Mouse (Mus musculus) megakaryocyte, adult 5-6 weeks (primary cell): ENCODE measurements around the gene Slc38a10. TPM values are rescaled to one million over a fixed set of nuclear protein-coding genes. Genes with fewer than 3 reads are reported as not detected.

Experiments used
- ATAC-seq: 2 replicates; pipeline ENCODE4 v1.8.0; 2016; ENCODE audit warnings: mild to moderate bottlenecking, inconsistent platforms; ENCODE audit not compliant: poor library complexity, severe bottlenecking
- total RNA-seq, 2 experiments: library from RNA; stranded (forward) in 1 of 2; stranded (reverse) in 1 of 2; fragments of 153-499, 151-499 nt in 1 of 2; fragments of 221-1000, 200-1000 nt in 1 of 2; gene quantifications; 2 replicates each; pipeline versions ENCODE4 v1.2.3 to v1.2.4; 2015 to 2017

Gene Slc38a10
- total RNA-seq, 2 experiments from 2014 or later = 27.7 to 32.6 TPM

- no peak for ATAC-seq
Measured at GRCm38 (mm10) chr11:120179374-120179773, 28.2 kb upstream of the Slc38a10 start.

DNA sequence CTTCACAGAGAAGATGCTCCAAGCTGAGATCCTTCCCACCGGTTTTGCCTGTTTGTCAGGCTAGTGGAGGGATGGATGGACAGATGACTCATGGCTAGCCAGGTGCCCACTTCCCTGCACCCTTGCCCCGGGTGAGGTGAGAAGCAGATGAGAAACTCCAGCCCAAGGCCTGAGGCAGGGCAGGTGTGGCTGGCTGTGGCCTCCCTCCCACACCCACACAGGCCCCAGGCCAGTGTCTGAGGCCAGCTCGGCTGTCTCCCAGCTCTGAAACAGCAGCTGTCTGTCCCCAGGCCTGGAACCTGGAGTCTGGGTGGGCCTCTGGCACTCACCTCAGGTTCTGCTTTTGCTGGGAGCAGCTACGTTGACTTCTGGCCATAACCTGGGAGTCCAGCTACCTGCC, 24.8 kb upstream of the Slc38a10 start:
- no peak for ATAC-seq

GRCm38 (mm10) chr11:120173213-120173612, 22.1 kb upstream of the Slc38a10 start:
- no peak for ATAC-seq

GRCm38 (mm10) chr11:120171168-120171567, 20.0 kb upstream of the Slc38a10 start:
- ATAC-seq = no peak

DNA sequence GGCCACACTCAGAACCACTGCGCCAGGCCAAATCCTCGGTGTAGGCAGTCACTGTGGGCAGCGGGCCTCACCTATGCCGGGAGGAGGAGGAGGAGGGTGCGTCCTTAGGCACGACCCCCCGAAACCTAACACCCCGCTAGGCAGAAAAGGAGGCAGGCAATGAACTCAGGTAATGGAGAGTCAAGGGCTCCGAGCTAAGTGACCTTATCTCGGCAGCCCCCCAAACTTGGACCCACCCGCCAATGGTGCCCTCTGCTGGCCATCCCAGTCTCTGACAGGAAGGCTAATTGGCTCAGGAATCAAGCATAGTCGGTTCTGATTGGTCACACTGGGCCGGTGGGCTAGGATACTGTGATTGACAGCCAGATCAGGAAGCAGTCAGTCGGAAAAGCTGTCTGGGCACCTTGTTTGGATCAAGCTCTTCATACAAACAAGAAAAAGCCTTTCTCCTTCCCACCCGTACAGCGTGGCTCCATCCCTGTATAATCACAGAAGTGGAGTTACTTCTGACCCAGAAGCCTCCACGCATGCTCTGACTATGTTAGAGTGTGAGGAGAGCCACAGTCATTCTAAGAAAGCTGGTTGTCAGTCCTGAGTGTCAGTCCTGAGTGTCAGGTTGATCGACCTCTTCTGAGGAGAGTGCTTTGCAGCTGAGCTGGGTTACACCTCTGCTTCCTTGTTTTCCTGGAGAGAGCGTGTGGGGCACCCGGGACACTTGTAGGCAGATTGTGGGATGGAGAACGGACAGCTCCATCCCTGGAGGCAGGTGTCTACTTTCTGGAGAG, 18.3 kb upstream of the Slc38a10 start:
- ATAC-seq = peak; percentile 52

- ATAC-seq = no peak
Measured at GRCm38 (mm10) chr11:120168516-120168915, 17.4 kb upstream of the Slc38a10 start.

GRCm38 (mm10) chr11:120167921-120168356, 16.8 kb upstream of the Slc38a10 start:
- no peak for ATAC-seq

DNA sequence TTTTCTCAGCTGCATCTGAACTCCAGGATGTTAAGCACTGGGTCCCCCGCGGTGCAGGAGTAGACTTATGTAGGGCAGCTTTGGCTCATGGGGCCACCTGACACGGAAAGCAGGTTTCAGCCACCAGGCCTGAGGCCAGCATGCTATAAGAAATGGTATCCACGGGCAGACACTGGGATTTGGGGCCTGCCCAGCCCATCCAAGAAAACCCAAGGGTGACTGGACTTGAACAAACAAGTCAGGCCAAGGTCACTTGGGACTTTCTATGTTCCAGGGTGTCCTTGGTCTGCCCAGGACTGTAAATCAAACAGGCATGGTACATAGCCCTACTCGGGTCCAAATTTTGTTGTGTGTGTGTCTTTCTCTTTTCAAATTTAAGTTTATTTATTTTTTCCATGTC, 15.9 kb upstream of the Slc38a10 start:
- no peak for ATAC-seq

GRCm38 (mm10) chr11:120164471-120165261, 13.5 kb upstream of the Slc38a10 start:
- no peak for ATAC-seq

DNA sequence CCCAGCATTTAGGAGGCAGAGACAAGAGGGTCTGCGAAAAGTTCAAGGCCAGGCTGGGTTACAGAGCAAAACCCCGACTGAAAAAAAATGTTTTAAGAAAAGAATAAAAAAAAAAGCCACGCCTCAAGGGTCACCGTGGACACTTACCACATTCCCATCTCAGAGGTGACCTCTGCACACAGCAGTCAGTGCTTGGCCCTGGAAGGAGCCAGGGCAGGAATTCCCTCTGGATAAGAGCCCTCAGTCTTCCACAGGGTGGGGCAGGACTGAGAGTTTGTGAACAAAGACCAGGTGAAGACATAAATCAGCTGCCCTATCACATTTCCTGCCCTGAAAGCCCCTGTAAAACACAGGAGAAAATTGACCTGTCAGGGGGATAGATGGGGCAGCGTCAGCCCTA, 12.9 kb upstream of the Slc38a10 start:
- no peak for ATAC-seq

DNA sequence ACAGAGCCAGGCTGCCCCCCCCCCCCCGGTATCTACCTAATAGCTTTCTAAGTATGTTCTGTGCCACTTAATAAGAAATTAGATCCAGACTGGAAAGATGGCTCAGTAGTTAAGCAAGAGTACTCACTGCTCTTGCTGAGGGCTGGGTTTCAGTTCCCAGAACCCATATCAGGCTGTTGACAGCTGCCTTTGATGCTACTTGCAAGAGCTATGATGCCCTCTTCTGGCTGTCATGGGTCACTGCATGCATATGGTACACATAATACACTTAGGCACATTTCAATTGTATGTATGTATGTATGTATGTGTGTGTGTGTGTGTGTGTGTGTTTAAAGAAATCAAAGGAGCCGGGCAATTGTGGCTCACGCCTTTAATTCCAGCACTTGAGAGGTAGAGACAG, 12.1 kb upstream of the Slc38a10 start:
- ATAC-seq = no peak

- no peak for ATAC-seq
Measured at GRCm38 (mm10) chr11:120161245-120161644, 10.1 kb upstream of the Slc38a10 start.

DNA sequence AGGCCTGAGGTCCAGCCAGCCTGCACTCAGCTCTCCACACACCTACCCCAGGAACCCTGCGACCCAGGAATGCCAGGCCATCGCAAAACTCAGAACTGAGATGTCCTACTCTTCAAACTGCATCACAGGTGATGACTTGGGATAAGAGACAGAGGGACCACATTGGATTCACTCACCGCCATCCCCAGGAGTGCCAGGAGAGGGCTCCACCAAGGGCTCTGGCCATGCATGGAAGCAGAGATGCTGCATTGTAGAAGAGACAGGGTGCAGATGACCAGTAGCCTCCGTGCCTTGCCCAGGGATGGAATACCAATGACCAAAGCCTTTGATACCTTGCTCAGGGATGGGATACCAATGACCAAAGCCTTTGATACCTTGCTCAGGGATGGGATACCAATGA, 9.3 kb upstream of the Slc38a10 start:
- ATAC-seq = no peak

- no peak for ATAC-seq
Measured at GRCm38 (mm10) chr11:120159653-120160052, 8.5 kb upstream of the Slc38a10 start.

DNA sequence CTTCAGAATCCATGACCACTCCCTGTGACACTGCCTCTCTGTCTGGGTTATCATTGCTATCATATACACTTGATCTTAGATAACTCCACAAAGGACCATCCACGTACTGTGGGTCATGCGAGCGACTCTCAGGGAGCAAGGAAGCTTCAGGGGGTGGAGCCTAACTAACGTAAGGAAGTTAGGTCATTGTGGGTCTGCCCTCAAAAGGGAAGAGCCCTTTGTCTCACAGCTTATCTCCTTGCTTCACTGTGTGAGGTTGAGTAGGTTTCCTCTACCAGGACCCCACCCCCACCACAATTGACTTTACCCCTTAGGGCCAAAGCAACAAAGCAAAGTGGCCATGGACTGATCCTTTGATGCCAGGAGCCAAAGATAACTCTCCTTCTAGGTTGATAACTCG, 7.7 kb upstream of the Slc38a10 start:
- peak; percentile 91 for ATAC-seq

DNA sequence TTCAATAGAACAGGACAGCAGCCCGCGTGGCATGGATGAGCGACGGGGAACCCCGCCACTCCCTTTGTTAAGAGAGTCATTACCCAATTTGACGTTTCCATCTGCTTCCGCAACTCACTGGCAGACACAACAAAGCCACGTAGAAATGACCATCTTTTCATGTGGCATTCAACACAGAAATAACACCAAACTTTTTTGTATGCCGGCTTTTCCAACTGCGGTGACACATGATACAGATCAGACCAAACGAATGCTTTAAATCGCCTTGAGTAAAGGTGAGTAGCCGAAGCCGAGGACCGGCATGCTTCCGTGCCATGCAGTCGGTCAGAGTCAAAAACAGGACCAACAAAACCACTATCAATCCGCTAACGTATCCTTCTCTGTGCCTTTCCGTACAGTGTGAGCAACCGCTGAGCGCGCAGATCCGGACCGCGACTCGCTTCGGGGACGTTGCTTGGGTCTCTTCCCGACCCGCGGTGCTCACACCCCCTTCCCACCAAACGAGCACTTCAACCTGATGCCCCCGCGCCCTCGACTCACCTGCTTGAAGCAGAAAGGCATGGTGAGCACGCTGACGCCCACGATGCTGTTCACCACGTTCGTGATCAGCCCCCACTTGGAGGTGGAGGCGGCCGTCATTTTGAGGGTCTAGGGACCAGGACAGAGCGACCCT, 570 bp downstream of the Slc38a10 start:
- peak; percentile 61 for ATAC-seq

GRCm38 (mm10) chr11:120149510-120150200, 1.5 kb downstream of the Slc38a10 start:
- ATAC-seq = no peak

GRCm38 (mm10) chr11:120148201-120148855, 2.8 kb downstream of the Slc38a10 start:
- no peak for ATAC-seq

- no peak for ATAC-seq
Measured at GRCm38 (mm10) chr11:120143708-120144497, 7.2 kb downstream of the Slc38a10 start.
